Mouse (Mus musculus): ENCODE measurements at regions not wholly inside any gene's neighbourhood (a gene's known extent, or its start where the extent isn't known, plus 50 kb on each side); places are given as distances from the start of the nearest gene placed in this dataset.

- DNase-seq (ENCODE audit: low read depth, low spot score), result peak; percentile 70
Measured at GRCm38 (mm10) chr13:34462808-34463511, 118.0 kb upstream of the Slc22a23 start.

- no peak for DNase-seq (ENCODE audit: low read depth, low spot score)
Measured at GRCm38 (mm10) chr13:34462206-34462807, 117.3 kb upstream of the Slc22a23 start.

GRCm38 (mm10) chr13:34460969-34461368, 116.0 kb upstream of the Slc22a23 start:
- DNase-seq (ENCODE audit: low read depth, low spot score), result no peak

- DNase-seq (ENCODE audit: low read depth, low spot score), result no peak
Measured at GRCm38 (mm10) chr13:34456051-34456450, 111.1 kb upstream of the Slc22a23 start.

DNA sequence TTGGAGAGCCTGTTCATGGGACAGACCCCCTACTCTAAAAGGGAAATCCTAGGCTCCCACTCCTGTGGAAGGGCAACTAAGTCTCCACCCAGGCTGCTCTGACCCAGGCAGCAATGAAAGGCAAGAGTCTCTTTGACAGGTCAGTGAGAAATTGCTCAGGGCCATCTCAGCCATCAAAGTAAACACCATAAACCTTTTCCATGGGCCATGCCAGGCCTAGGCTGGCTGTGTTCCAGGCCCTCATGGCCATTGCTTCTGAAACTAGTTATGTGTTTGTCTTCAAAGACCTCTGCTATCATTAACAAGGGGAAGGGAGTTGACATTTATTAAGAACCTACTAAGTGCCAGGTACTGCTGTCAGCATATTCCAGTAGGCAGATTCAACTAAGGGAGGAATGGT, 101.8 kb upstream of the Slc22a23 start:
- DNase-seq (ENCODE audit: low read depth, low spot score), result no peak

DNA sequence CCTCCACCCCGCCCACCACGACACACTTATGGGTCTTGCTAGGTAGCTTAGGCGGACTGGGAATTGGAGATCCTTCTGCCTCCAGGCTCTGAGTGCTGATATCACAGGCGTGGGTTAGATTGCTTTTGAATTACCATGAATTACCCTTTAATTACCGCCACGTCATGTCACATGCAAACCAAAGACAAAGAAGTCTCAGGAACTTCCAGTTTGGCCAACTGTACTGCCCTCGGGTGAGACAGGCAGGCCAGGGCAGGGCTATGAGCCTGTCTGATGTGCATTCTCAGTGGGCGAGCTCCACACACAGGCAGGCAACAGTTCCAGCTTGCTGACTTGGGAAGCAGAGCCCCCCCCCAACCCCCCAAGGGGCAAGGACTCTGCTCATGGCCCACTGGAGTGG, 101.3 kb upstream of the Slc22a23 start:
- DNase-seq (ENCODE audit: low read depth, low spot score), result no peak

DNA sequence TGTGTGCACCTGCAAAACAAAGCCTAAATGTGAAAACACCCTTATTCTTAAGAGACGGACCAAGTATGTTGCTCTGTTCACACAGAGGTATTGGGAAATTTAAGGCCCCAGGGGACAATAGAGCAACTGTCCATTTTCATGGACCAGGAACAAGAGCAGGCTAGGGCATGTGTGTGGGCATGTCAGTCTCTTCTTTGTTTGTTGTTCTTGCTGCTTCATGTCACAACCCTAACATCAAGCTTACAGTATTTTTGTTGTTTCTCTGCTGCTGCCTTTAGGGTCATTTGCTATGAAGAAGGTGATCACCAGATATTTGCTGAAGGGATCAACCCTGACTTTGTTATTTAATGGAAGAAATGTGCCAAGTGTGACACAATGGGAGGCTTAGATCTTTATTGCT, 96.4 kb upstream of the Slc22a23 start:
- no peak for DNase-seq (ENCODE audit: low read depth, low spot score)

GRCm38 (mm10) chr13:34427527-34427926, 82.5 kb upstream of the Slc22a23 start:
- DNase-seq (ENCODE audit: low read depth, low spot score), result no peak

DNA sequence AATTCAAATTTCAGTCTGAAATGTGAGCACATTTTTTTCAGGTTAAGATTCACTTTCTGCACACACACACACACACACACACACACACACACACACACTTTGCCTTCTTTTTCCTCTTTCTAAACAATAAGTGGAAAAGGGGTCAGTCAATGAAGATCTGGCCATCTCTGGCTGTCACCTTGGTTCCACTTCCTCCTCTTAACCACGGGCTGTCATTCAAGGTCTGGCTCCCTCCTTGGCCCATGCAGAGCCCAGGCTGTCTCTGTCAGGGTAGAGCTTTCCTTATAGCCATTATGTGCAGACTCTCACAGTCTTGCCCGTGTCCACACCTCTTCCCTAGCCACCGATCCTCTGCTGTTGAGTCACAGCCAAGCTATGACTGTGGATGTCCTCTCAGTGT, 79.9 kb upstream of the Slc22a23 start:
- peak; percentile 22 for DNase-seq (ENCODE audit: low read depth, low spot score)

GRCm38 (mm10) chr13:34421644-34422043, 76.7 kb upstream of the Slc22a23 start:
- peak; percentile 33 for DNase-seq (ENCODE audit: low read depth, low spot score)

DNA sequence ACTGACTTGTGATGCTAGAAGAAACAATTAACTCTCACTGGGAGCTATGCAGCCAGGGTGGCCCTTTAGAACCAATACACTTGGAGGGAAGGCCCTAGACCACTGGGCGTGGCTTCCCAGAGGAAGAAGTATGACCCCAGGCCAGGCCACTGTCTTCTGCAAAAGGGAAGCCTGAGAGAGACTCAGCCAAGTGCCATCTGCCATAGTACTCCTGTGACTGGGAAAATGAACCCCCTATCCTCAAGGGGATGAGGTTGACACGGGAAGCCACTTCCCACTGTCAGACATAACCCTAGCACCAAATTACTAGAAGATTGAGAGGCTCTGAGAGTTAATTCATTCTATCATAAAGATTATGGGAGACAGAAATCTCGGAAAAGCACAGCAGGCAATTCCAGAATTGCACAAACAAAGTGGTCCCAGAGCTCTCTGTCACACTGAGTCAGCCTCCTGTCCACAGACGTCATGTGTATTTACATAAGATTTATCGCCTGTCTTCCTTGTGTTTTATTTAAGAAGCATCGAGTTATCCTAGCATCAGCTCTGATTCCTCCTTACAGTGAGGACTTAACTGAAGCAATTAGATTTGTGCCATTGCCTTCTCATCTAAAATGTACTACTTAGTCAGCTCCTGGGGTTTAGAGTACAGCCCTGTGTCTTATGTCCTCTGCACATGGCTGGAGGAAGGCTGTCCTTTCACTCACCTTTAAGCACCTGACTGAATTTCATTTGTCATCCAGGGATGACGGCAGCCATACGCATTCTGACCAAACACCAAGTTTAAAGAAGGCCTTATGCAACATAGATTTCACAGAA, 75.6 kb upstream of the Slc22a23 start:
- DNase-seq (ENCODE audit: low read depth, low spot score), result peak; percentile 61

DNA sequence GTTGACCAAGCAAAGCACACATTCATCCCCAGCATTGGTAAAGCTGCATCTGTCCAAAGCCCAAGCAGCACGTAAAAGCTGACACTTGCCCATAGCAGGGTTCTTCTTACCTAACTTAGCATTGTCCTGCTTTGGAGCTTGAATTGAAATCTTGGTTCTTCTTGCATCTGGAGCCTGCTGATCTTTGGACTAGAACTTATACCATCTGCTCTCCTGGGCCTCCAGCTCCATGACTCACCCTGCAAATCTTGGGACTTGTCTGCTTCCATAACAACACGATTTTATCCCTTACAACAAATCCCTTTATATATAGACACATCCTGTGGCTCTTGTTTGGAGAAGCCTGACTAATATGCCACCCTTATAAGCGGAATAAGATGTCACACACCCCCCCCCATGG, 74.1 kb upstream of the Slc22a23 start:
- DNase-seq (ENCODE audit: low read depth, low spot score), result peak; percentile 22

GRCm38 (mm10) chr13:34416603-34417002, 71.6 kb upstream of the Slc22a23 start:
- no peak for DNase-seq (ENCODE audit: low read depth, low spot score)

DNA sequence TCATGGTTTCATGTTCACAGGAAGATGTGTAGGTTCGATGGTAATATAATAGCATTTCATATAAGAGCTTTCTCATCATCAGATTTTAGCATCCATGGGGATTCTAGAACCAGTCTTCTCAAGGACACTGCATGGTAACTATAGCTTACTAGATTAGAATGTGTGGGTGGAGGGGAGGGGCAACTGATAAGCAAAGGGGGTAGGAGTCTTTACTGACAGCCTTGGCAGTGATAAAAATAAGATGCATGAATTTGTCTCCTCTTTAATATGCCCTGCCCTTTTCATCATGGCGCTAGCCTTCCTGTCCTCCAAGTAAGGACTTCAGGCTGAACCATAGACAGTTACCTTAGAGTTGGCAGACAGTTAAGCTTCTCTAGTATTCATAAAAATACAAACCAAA, 69.6 kb upstream of the Slc22a23 start:
- no peak for DNase-seq (ENCODE audit: low read depth, low spot score)

GRCm38 (mm10) chr13:34408669-34409055, 63.7 kb upstream of the Slc22a23 start:
- peak; percentile 65 for DNase-seq (ENCODE audit: low read depth, low spot score)

DNA sequence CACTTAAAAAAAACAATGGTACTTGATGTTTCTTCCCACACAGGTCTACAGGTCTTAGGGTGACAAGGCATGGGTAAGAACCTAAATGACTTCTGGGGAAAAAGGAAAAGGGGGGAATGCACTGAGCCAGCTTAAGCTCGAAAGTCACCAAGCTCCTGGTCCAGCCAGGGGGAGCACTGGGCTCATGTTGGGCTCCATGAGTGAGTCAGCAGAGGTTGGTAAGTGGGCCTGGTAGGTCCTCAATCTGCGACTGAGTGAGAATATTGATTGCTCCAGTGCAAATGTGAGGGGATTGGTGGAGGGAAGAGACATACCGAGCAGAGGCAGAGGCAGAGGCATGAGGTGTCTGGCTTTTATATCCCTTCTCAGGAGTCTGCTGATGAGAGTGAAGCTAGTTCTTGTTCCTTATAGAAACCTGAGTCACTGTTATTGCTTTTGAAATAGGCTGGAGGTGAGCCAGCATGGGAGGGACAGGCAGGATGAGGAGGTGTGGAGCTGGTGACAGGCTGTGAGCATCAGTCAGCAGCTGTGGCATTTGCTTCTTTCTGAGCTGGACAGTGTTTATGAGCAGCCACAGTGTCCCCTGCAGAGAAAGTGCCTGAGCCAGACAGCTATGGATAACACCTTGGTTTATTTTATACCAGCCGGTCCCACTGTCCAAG, 63.2 kb upstream of the Slc22a23 start:
- DNase-seq (ENCODE audit: low read depth, low spot score), result peak; percentile 86

GRCm38 (mm10) chr13:34406291-34406690, 61.3 kb upstream of the Slc22a23 start:
- no peak for DNase-seq (ENCODE audit: low read depth, low spot score)

GRCm38 (mm10) chr13:34402631-34403030, 57.6 kb upstream of the Slc22a23 start:
- peak; percentile 83 for DNase-seq (ENCODE audit: low read depth, low spot score)

GRCm38 (mm10) chr13:34401031-34401430, 56.0 kb upstream of the Slc22a23 start:
- DNase-seq (ENCODE audit: low read depth, low spot score), result peak; percentile 51

GRCm38 (mm10) chr13:34398847-34399246, 53.9 kb upstream of the Slc22a23 start:
- peak; percentile 62 for DNase-seq (ENCODE audit: low read depth, low spot score)

- peak; percentile 92 for DNase-seq (ENCODE audit: low read depth, low spot score)
Measured at GRCm38 (mm10) chr13:34398061-34398787, 53.2 kb upstream of the Slc22a23 start.
